Mouse (Mus musculus) midbrain, embryonic 14.5 days (tissue): ENCODE data around the gene Slc31a1. TPM values are rescaled to one million over a fixed set of nuclear protein-coding genes. Genes with fewer than 3 reads are reported as not detected.

Experiments used
- ATAC-seq: fragments of 200-750 bp; cut with Nextera tagmentation; 2 replicates; pipeline ENCODE4 v1.8.0; 2017; ENCODE audit warnings: moderate number of reproducible peaks, moderate library complexity; ENCODE audit not compliant: low FRiP score, low TSS enrichment
- DNase-seq: peaks from one replicate; pipeline ENCODE4 v3.0.0-alpha.2; 2015
- H3K27ac ChIP-seq: fragments of 300-500 bp; sonication (generic); replicated peaks from 2 replicates; pipeline ENCODE4 v1.5.1; 2014; ENCODE audit warnings: mild to moderate bottlenecking, low read depth, low read length, moderate library complexity
- H3K27me3 ChIP-seq: fragments of 300-500 bp; sonication (generic); 2 replicates; pipeline ENCODE4 v1.6.1; 2014; ENCODE audit warnings: low read length, control low read depth, mixed read lengths; ENCODE audit not compliant: control insufficient read depth, insufficient read depth
- H3K36me3 ChIP-seq: fragments of 300-500 bp; sonication (generic); 2 replicates; pipeline ENCODE4 v1.6.1; 2014; ENCODE audit warnings: low read length, control low read depth; ENCODE audit not compliant: control insufficient read depth, insufficient read depth
- H3K4me1 ChIP-seq: fragments of 300-500 bp; sonication (generic); 2 replicates; pipeline ENCODE4 v1.6.1; 2014; ENCODE audit warnings: mild to moderate bottlenecking, antibody characterized with exemption, low read length, control low read depth; ENCODE audit not compliant: control insufficient read depth, insufficient read depth
- H3K4me2 ChIP-seq: fragments of 300-500 bp; sonication (generic); 2 replicates; pipeline ENCODE4 v1.6.1; 2014; ENCODE audit warnings: mild to moderate bottlenecking, low read length, moderate library complexity
- H3K4me3 ChIP-seq: fragments of 300-500 bp; sonication (generic); replicated peaks from 2 replicates; pipeline ENCODE4 v1.5.1; 2014; ENCODE audit warnings: low read depth, low read length
- H3K9ac ChIP-seq: fragments of 300-500 bp; sonication (generic); replicated peaks from 2 replicates; pipeline ENCODE4 v1.6.1; 2014; ENCODE audit warnings: mild to moderate bottlenecking, low read length, moderate library complexity
- H3K9me3 ChIP-seq: fragments of 300-500 bp; sonication (generic); 2 replicates; pipeline ENCODE4 v1.6.1; 2016; ENCODE audit warnings: low read length, control low read depth, mixed read lengths; ENCODE audit not compliant: control insufficient read depth
- WGBS: fragments of 180-500 bp; shearing (Covaris S2); extraction: QIAGEN DNeasy Blood & Tissue Kit; methylation state at CpG from one replicate; pipeline ENCODE4 v1.1.7; 2014; 5-methylcytosine and 5-hydroxymethylcytosine counted together
- polyA plus RNA-seq: library from polyadenylated mRNA; unstranded; fragments of >200 nt; fragmentation: Nextera tagmentation; extraction: Ambion mirVana; gene quantifications from 2 replicates; pipeline ENCODE4 v1.2.1, GENCODE M21; 2014

Gene Slc31a1
- polyA plus RNA-seq, 1 experiment from 2014 or later, result 38.1 TPM

DNA sequence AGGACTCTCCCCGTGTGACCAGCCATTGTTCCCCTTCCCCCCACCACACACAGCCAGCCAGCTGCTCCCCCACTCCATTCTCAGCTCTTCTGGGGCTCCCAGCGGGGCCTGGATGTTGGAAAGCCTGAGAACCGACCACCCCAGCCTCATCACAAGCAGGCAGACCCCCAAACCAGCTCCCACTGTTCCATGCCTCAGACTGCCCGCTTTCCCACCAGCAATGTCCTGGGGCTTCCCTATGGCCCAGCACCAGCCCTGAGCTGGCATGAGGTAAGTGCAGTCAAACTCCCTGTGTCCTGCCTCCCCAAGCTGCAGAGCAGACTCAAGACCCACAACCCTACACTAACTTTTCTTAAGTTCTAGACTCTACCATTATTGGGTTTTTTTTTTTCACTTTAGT lies 45.6 kb downstream of the Slc31a1 start:
- H3K4me2 ChIP-seq, result no peak overlapping the region

DNA sequence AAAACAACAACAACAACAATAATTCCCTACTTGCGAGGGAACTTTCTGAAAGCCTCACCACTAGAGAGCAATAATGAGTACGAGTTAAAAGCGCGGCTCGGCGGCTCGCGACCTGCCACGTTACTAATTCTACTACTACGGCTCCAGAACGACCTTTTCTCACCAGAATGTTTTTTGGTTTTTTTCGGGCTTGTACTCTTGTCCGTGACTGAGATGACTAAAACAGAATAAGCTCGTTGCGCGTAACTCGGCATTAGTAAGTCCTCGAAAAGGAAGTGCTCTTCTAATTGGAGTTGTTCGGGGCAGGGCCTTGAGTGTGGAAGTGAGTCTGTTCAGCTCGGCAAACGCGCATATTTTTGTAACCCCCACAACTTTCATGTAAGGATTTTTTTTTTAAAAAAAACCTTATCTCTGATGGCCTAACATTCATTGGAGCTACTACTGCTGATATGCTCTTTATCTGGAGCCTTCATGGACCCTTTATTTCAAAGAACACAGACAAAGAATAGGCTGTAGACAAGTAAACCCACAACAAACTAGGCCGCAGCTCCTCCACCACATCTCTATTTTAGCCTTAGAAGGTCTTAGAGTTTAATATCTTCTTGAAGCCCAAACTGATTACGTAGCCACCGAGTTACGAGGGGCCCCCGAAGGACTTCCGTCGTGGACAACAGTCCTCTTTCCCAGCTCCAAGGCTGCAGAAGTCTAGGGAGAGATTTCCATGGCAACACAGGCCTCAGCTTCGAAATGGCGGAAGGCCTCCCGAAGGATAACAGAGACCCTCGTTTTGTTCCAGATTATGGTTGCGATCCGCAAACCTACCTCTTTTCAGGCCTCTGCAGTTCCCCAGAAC lies 47.4 kb downstream of the Slc31a1 start:
- peak; percentile 56 for ATAC-seq
- Histone ChIP-seq H3K9ac (peak overlapping the region; percentile 65), H3K4me1 (peaks cover 24% of the 10 kb centered on the region), H3K4me2 (peak overlapping the region; percentile 56), H3K27ac (peak overlapping the region; percentile 79), H3K36me3 (peaks cover 20% of the 10 kb centered on the region), H3K27me3 (no peaks in the 10 kb centered on the region), H3K4me3 (peak overlapping the region; percentile 76), H3K9me3 (no peaks in the 10 kb centered on the region)
- under 1% methylated on average over 35 of the region's 35 CpGs for WGBS
- peak; percentile 84 for DNase-seq

More for the DNA sequence above, 45.6 kb downstream of the Slc31a1 start:
- H3K27me3 ChIP-seq, result no peaks in the 10 kb centered on the region
- H3K27ac ChIP-seq, result no peak overlapping the region
- H3K4me1 ChIP-seq, result peaks cover 24% of the 10 kb centered on the region
- H3K9me3 ChIP-seq, result no peaks in the 10 kb centered on the region
- peaks cover 20% of the 10 kb centered on the region for H3K36me3 ChIP-seq
- H3K9ac ChIP-seq, result no peak overlapping the region
- DNase-seq, result no peak
- 81% methylated on average over 4 of the region's 4 CpGs for WGBS
- ATAC-seq, result no peak
- H3K4me3 ChIP-seq, result no peak overlapping the region

DNA sequence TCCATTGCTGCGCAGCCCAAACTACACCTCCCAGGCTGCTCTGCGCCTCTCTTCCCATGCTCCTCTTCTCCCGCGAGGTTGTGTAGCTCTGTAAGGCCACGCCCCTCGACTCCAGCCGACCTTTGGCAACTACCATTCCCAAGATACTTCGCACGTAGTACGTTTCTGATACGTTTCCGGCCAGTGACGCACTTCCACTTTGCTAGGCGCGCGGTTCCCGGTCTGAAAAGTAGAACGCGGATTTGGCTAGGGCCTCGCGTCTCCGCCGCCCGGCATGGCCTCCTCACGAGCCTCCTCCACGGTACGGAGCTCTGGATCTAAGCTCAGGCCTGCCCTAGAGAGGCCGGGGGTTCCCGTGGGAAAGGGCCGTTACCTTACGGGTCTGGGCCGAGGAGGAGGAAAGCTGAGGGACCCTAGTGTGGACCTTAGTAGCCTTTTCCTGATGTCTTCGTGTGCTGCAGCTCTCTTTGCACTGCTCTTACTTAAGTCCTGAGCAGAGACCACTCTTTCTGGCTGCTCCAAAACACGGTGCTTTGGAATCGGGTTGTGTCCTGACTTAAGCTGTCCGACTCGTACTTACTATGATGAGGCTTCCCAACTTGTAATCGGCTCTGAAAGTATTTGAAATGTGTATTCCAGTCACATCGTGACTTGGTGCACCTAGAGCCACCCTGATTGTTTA lies 48.2 kb downstream of the Slc31a1 start, which contains the start of the genes Cdc26 and Prpf4:
TSS of gene Cdc26 (minus strand) at position 42 of the 682 bp plus-strand sequence.
TSS of gene Prpf4 (plus strand) at position 197 of the 682 bp plus-strand sequence.
- Histone ChIP-seq H3K4me2 (peak within 1 kb of the TSS; percentile 74), H3K27me3 (no peaks in the 10 kb centered on the region), H3K36me3 (peaks cover 27% of the 10 kb centered on the region), H3K4me3 (peak within 1 kb of the TSS; percentile 76), H3K4me1 (peaks cover 24% of the 10 kb centered on the region), H3K27ac (peak within 1 kb of the TSS; percentile 81), H3K9me3 (no peaks in the 10 kb centered on the region), H3K9ac (peak within 1 kb of the TSS; percentile 80)
- under 1% methylated on average over 39 of the region's 39 CpGs for WGBS
- DNase-seq (peak; percentile 100), ATAC-seq (peak; percentile 99)

DNA sequence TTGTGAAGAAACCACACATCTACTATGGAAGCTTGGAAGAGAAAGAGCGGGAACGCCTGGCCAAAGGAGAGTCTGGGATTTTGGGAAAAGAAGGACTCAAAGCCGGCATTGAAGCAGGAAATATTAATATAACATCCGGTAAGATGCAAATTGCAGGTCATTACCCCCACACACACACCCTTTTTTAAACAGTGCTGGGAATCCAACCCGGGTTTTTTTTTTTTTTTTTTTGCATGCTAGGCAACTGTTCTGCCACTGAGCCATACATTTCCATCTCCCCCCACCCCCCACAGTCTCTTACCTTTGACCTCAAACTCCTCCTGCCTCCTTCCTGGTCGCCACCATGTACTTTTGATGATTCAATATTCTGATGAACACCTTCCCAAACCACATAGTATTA lies 49.1 kb downstream of the Slc31a1 start:
- 37% methylated on average over 6 of the region's 6 CpGs for WGBS
- ATAC-seq (no peak), DNase-seq (no peak)
- Histone ChIP-seq H3K36me3 (peaks cover 33% of the 10 kb centered on the region), H3K27me3 (no peaks in the 10 kb centered on the region), H3K4me1 (peaks cover 24% of the 10 kb centered on the region), H3K9me3 (no peaks in the 10 kb centered on the region), H3K4me3 (peak overlapping the region; percentile 76), H3K27ac (no peak overlapping the region), H3K9ac (peak overlapping the region; percentile 80), H3K4me2 (peak overlapping the region; percentile 74)

- whole genome bisulfite sequencing, result 88% methylated on average over 2 of the region's 2 CpGs
- H3K27ac ChIP-seq, result no peak overlapping the region
- no peak for ATAC-seq
- DNase-seq, result no peak
- no peaks in the 10 kb centered on the region for H3K27me3 ChIP-seq
- H3K4me1 ChIP-seq, result peaks cover 24% of the 10 kb centered on the region
- H3K4me3 ChIP-seq, result no peak overlapping the region
- peak overlapping the region; percentile 74 for H3K4me2 ChIP-seq
- peaks cover 40% of the 10 kb centered on the region for H3K36me3 ChIP-seq
- H3K9me3 ChIP-seq, result no peaks in the 10 kb centered on the region
- no peak overlapping the region for H3K9ac ChIP-seq
These were observed 49.8 kb downstream of the Slc31a1 start for GRCm38 (mm10) chr4:62410325-62410724.

GRCm38 (mm10) chr4:62411606-62412005 lies 51.1 kb downstream of the Slc31a1 start:
- 95% methylated on average over 10 of the region's 10 CpGs for WGBS
- no peak for ATAC-seq
- Histone ChIP-seq H3K9ac (no peak overlapping the region), H3K36me3 (peaks cover 53% of the 10 kb centered on the region), H3K9me3 (no peaks in the 10 kb centered on the region), H3K4me2 (no peak overlapping the region), H3K4me3 (no peak overlapping the region), H3K27me3 (no peaks in the 10 kb centered on the region), H3K4me1 (peaks cover 15% of the 10 kb centered on the region), H3K27ac (no peak overlapping the region)
- DNase-seq, result no peak

DNA sequence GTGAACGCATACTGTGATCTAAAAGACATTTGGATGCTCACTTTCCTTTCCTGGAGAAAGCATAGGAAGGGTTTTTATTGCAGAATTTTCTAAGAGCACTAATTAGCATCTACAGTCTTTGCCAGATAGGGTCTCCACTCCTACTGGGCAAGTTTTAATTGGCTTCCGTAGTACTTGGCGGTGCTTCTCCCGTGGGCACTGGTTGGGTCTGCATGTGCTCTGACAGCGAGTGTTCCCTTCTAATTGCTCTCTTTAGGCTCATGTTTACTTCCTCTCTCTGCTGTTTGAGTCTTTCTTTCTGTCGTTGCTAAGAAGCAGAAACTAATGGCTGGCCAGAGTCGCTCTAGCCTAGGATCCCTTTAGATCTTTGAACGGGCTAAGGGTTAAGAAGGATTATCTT lies 57.9 kb downstream of the Slc31a1 start:
- 91% methylated on average over 8 of the region's 8 CpGs for WGBS
- H3K27ac ChIP-seq, result no peak overlapping the region
- ATAC-seq, result no peak

DNA sequence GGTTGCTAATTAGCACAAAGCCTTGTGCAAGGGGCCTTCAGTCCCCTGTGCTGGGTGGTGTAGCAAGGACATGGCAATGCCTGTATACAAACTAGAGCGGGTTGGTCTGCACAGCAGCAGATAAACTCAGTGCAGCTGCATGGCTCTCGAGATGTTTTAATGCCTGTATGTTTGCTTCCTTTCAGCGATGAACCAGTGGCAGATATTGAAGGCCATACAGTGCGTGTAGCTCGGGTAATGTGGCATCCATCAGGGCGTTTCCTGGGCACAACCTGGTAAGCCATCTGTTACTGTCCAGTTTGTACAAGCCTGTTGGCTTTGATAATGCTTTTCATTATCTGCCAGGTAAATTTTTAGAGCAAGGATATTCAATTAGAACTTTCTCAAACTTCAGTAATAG lies 58.6 kb downstream of the Slc31a1 start:
- H3K9ac ChIP-seq, result no peak overlapping the region
- no peaks in the 10 kb centered on the region for H3K27me3 ChIP-seq
- no peak overlapping the region for H3K27ac ChIP-seq
- H3K9me3 ChIP-seq, result no peaks in the 10 kb centered on the region
- ATAC-seq (no peak), DNase-seq (no peak)
- no peak overlapping the region for H3K4me2 ChIP-seq
- whole genome bisulfite sequencing, result 96% methylated on average over 6 of the region's 6 CpGs
- H3K4me1 ChIP-seq, result no peaks in the 10 kb centered on the region
- no peak overlapping the region for H3K4me3 ChIP-seq
- peaks cover 99% of the 10 kb centered on the region for H3K36me3 ChIP-seq

More for the DNA sequence above, 57.9 kb downstream of the Slc31a1 start:
- no peak overlapping the region for H3K9ac ChIP-seq
- H3K36me3 ChIP-seq, result peaks cover 98% of the 10 kb centered on the region
- no peaks in the 10 kb centered on the region for H3K4me1 ChIP-seq
- H3K27me3 ChIP-seq, result no peaks in the 10 kb centered on the region
- DNase-seq, result no peak
- H3K4me3 ChIP-seq, result no peak overlapping the region
- no peaks in the 10 kb centered on the region for H3K9me3 ChIP-seq
- no peak overlapping the region for H3K4me2 ChIP-seq
